Comparison of ENCODE assay signal across 8 mouse cellular contexts in genomic region chr19:27364521-27364931, GRCm38 (mm10). TPM values are rescaled to one million over a fixed set of nuclear protein-coding genes. Genes with fewer than 3 reads are reported as not detected.
DNase-seq lines count a peak whose midpoint lies in the region; ATAC-seq and TF ChIP-seq lines count a peak whose summit lies in the region.

No protein-coding gene starts in this region.

- H3K4me2 ChIP-seq in embryonic facial prominence, embryonic 11.5 days (ENCODE audit: low read depth, low read length) = peak overlapping the region; percentile 11; the same call in 1 of the 2 replicates
- H3K4me2 ChIP-seq in heart, embryonic 13.5 days = peak overlapping the region; percentile 62
- peak overlapping the region; percentile 58 for H3K4me2 ChIP-seq in kidney, embryonic 16.5 days (replicated peaks; ENCODE audit: low read depth, low read length)
- peak overlapping the region; percentile 51 for H3K4me2 ChIP-seq in stomach, postnatal 0 days (replicated peaks; ENCODE audit: low read depth)

- TF ChIP-seq POLR2A in thymus, adult 2 months (IDR thresholded peaks at IDR 0.05; ENCODE audit: control insufficient read depth, extremely low read depth, insufficient read depth, low read length, poor library complexity) = no peak

- TF ChIP-seq CTCF in stomach, postnatal 0 days (IDR thresholded peaks at IDR 0.05; ENCODE audit: low read depth) = no peak
- TF ChIP-seq CTCF in thymus, adult 2 months (IDR thresholded peaks at IDR 0.05; ENCODE audit: borderline replicate concordance, control insufficient read depth, extremely low read depth, insufficient read depth, low read length, poor library complexity) = no peak

- no peaks in the 10 kb centered on the region for H3K9me3 ChIP-seq in embryonic facial prominence, embryonic 11.5 days (replicated peaks; ENCODE audit: control insufficient read depth, low read length)
- no peaks in the 10 kb centered on the region for H3K9me3 ChIP-seq in heart, embryonic 13.5 days
- H3K9me3 ChIP-seq in kidney, embryonic 16.5 days (ENCODE audit: low read length) = 0 out of 2 replicates have a peak, but pooled peaks cover 4% of the 10 kb centered on the region
- no peaks in the 10 kb centered on the region for H3K9me3 ChIP-seq in stomach, postnatal 0 days (ENCODE audit: control insufficient read depth, low read length)

- TF ChIP-seq EP300 in stomach, postnatal 0 days (optimal IDR thresholded peaks at IDR 0.05) = no peak

- H3K4me1 ChIP-seq in embryonic facial prominence, embryonic 11.5 days (ENCODE audit: control insufficient read depth, insufficient read depth, low read length) = no peaks in the 10 kb centered on the region
- H3K4me1 ChIP-seq in heart, embryonic 13.5 days = peaks cover 15% of the 10 kb centered on the region
- H3K4me1 ChIP-seq in kidney, embryonic 16.5 days (ENCODE audit: insufficient read depth, low read length) = peaks cover 8% of the 10 kb centered on the region
- H3K4me1 ChIP-seq in stomach, postnatal 0 days (replicated peaks; ENCODE audit: control insufficient read depth, insufficient read depth) = no peaks in the 10 kb centered on the region
- no peaks in the 10 kb centered on the region for H3K4me1 ChIP-seq in thymus, adult 2 months (replicated peaks; ENCODE audit: control insufficient read depth, insufficient read depth, low read length)

- no peak for ATAC-seq in embryonic facial prominence, embryonic 11.5 days (replicated peaks; ENCODE audit: insufficient number of reproducible peaks, low FRiP score, low TSS enrichment, low read depth)
- ATAC-seq in heart, embryonic 13.5 days (ENCODE audit: extremely low read depth, insufficient number of reproducible peaks, low FRiP score, low TSS enrichment) = no peak; the same call in 1 of the 2 replicates
- peak; percentile 90 for ATAC-seq in kidney, embryonic 16.5 days (ENCODE audit: low FRiP score, low TSS enrichment)
- ATAC-seq in stomach, postnatal 0 days (ENCODE audit: low FRiP score, low TSS enrichment) = peak; percentile 84

- H3K27ac ChIP-seq in embryonic facial prominence, embryonic 11.5 days (replicated peaks; ENCODE audit: low read depth, low read length) = no peak overlapping the region
- H3K27ac ChIP-seq in heart, embryonic 13.5 days (replicated peaks) = peak overlapping the region; percentile 56
- 0 out of 2 replicates have a peak overlapping the region, but pooled peaks have one; percentile 10 for H3K27ac ChIP-seq in kidney, embryonic 16.5 days (ENCODE audit: low read length)
- H3K27ac ChIP-seq in stomach, postnatal 0 days (replicated peaks) = no peak overlapping the region
- no peak overlapping the region for H3K27ac ChIP-seq in thymus, adult 2 months (ENCODE audit: control insufficient read depth, insufficient read depth, low read length)

- 10% methylated on average over 8 of the region's 8 CpGs for WGBS in embryonic facial prominence, embryonic 11.5 days
- WGBS in heart, embryonic 13.5 days = 14% methylated on average over 8 of the region's 8 CpGs
- 5% methylated on average over 8 of the region's 8 CpGs for WGBS in kidney, embryonic 16.5 days
- 4% methylated on average over 8 of the region's 8 CpGs for WGBS in stomach, postnatal 0 days
- 38% methylated on average over 8 of the region's 8 CpGs for WGBS in thymus, adult 2 months

- no peaks in the 10 kb centered on the region for H3K27me3 ChIP-seq in embryonic facial prominence, embryonic 11.5 days (ENCODE audit: control insufficient read depth, insufficient read depth, low read length)
- no peaks in the 10 kb centered on the region for H3K27me3 ChIP-seq in heart, embryonic 13.5 days (replicated peaks)
- H3K27me3 ChIP-seq in kidney, embryonic 16.5 days (ENCODE audit: insufficient read depth, low read length) = no peaks in the 10 kb centered on the region
- no peaks in the 10 kb centered on the region for H3K27me3 ChIP-seq in stomach, postnatal 0 days (ENCODE audit: control insufficient read depth, insufficient read depth, low read length)
- H3K27me3 ChIP-seq in thymus, adult 2 months (ENCODE audit: control insufficient read depth, insufficient read depth, low read length) = no peaks in the 10 kb centered on the region

- no peak overlapping the region for H3K9ac ChIP-seq in embryonic facial prominence, embryonic 11.5 days (replicated peaks; ENCODE audit: low read length)
- peak overlapping the region; percentile 64 for H3K9ac ChIP-seq in heart, embryonic 13.5 days
- H3K9ac ChIP-seq in kidney, embryonic 16.5 days (replicated peaks; ENCODE audit: low read length) = peak overlapping the region; percentile 61
- peak overlapping the region; percentile 45; the same call in 1 of the 2 replicates for H3K9ac ChIP-seq in stomach, postnatal 0 days (ENCODE audit: low read length)

- DNase-seq in R1 (ENCODE audit: low read depth, low spot score) = peak; percentile 17
- peak; percentile 48 for DNase-seq in embryonic facial prominence, embryonic 11.5 days (ENCODE audit: low spot score)
- DNase-seq in lung, postnatal 36 days = peak; percentile 34
- peak; percentile 65 for DNase-seq in stomach, postnatal 0 days (ENCODE audit: low spot score)
- DNase-seq in cerebellum, postnatal 25 days = no peak
- DNase-seq in thymus, adult 2 months = no peak

- no peaks in the 10 kb centered on the region for H3K36me3 ChIP-seq in embryonic facial prominence, embryonic 11.5 days (replicated peaks; ENCODE audit: control insufficient read depth, insufficient read depth, low read depth, low read length)
- H3K36me3 ChIP-seq in heart, embryonic 13.5 days = no peaks in the 10 kb centered on the region
- no peaks in the 10 kb centered on the region for H3K36me3 ChIP-seq in kidney, embryonic 16.5 days (ENCODE audit: insufficient read depth, low read length)
- no peaks in the 10 kb centered on the region for H3K36me3 ChIP-seq in stomach, postnatal 0 days (ENCODE audit: control insufficient read depth, insufficient read depth, low read length)
- no peaks in the 10 kb centered on the region for H3K36me3 ChIP-seq in thymus, adult 2 months (ENCODE audit: control insufficient read depth, insufficient read depth, low read length)

- H3K4me3 ChIP-seq in embryonic facial prominence, embryonic 11.5 days (ENCODE audit: low read depth, low read length) = no peak overlapping the region
- H3K4me3 ChIP-seq in heart, embryonic 13.5 days = peak overlapping the region; percentile 28
- peak overlapping the region; percentile 35 for H3K4me3 ChIP-seq in kidney, embryonic 16.5 days (ENCODE audit: low read length)
- H3K4me3 ChIP-seq in stomach, postnatal 0 days (ENCODE audit: low read depth, low read length) = peak overlapping the region; percentile 18
- no peak overlapping the region for H3K4me3 ChIP-seq in thymus, adult 2 months (ENCODE audit: control insufficient read depth, insufficient read depth, low read length)

RNA-seq across cellular contexts. Expression of gene Kcnv2, which starts 42.1 kb away (rescaled TPM):
- polyA plus RNA-seq in embryonic facial prominence, embryonic 11.5 days (2014; fragmentation: Nextera tagmentation; extraction: Ambion mirVana) = 0.06 and 0.14 TPM in 2 replicates
- 0.05 and 0.10 TPM in 2 replicates for polyA plus RNA-seq in heart, embryonic 13.5 days (2015; fragmentation: Nextera tagmentation; extraction: Ambion mirVana)
- 0.23 and 0.39 TPM in 2 replicates for polyA plus RNA-seq in kidney, embryonic 16.5 days (2015; fragmentation: Nextera tagmentation; extraction: Ambion mirVana)
- polyA plus RNA-seq in stomach, postnatal 0 days (2015; fragmentation: Nextera tagmentation; extraction: Ambion mirVana) = 0.02 and 0.05 TPM in 2 replicates
- polyA plus RNA-seq in thymus, adult 2 months (2012; rRNA removed) = 0.04 and 0.15 TPM in 2 replicates

Comparison
In these comparisons a context has a peak if more than half of its experiments do, and no peak if none do; other contexts are left out.
1. DNase-seq: peak in R1 (single experiment), embryonic facial prominence, embryonic 11.5 days (single experiment), lung, postnatal 36 days (single experiment) and stomach, postnatal 0 days (single experiment); none in cerebellum, postnatal 25 days (0 of 2) and thymus, adult 2 months (single experiment).
2. ATAC-seq: peak in kidney, embryonic 16.5 days (single experiment) and stomach, postnatal 0 days (single experiment); none in embryonic facial prominence, embryonic 11.5 days (single experiment) and heart, embryonic 13.5 days (single experiment).
3. H3K27ac ChIP-seq: peak in heart, embryonic 13.5 days (single experiment) and kidney, embryonic 16.5 days (single experiment); none in embryonic facial prominence, embryonic 11.5 days (single experiment), stomach, postnatal 0 days (single experiment) and thymus, adult 2 months (single experiment).
4. H3K4me2 ChIP-seq: peak in every context shown above with its lines; median percentile 62 in heart, embryonic 13.5 days; 58 in kidney, embryonic 16.5 days; 51 in stomach, postnatal 0 days; 11 in embryonic facial prominence, embryonic 11.5 days.
5. H3K4me3 ChIP-seq: peak in heart, embryonic 13.5 days (single experiment), kidney, embryonic 16.5 days (single experiment) and stomach, postnatal 0 days (single experiment); none in embryonic facial prominence, embryonic 11.5 days (single experiment) and thymus, adult 2 months (single experiment).